25 mouse cellular contexts compared by ENCODE assay signal in the genomic region with DNA sequence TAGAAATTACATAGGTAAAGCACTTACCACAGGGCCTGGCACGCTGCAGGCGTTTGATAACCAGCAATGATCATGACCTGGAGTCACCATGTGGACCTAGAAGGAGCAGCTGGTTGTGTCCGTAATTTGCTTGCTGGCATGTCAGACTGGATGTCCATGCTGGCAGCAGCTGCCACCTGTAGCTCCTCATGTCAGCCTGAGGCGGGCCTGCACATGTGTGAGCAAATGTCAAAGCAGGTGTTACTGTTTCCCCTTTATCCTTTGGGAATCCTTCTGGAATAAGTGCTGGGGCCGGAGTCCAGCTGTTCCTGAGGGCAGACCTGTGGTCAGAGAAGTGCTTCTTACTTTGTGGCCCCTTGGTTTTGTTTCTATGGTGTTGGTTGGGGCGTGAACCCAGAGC. TPM values are rescaled to one million over a fixed set of nuclear protein-coding genes. Genes with fewer than 3 reads are reported as not detected.
A peak's percentile ranks its signal among the peaks of the same experiment; 100 is the strongest.
DNase-seq lines count a peak whose midpoint lies in the region; ATAC-seq and TF ChIP-seq lines count a peak whose summit lies in the region.
"Had no signal": no experiment of that assay in that cellular context is flagged by ENCODE, and none has a peak within 500 bp of the region (broad histone marks: within the 10 kb centered on the region; RNA-seq: fewer than 3 reads in every experiment).

No protein-coding gene starts in this region.

- H3K4me3 ChIP-seq in forebrain, embryonic 13.5 days, result no peak overlapping the region
- H3K4me3 ChIP-seq in forebrain, embryonic 12.5 days (replicated peaks), result no peak overlapping the region
- H3K4me3 ChIP-seq in hindbrain, embryonic 15.5 days, result no peak overlapping the region
- H3K4me3 ChIP-seq in hindbrain, postnatal 0 days (ENCODE audit: low read length), result no peak overlapping the region
- no peak overlapping the region for H3K4me3 ChIP-seq in midbrain, embryonic 15.5 days
- no peak overlapping the region for H3K4me3 ChIP-seq in midbrain, embryonic 11.5 days (ENCODE audit: low read depth, low read length)
- H3K4me3 ChIP-seq in lung, adult 2 months (replicated peaks; ENCODE audit: extremely low read depth, low read depth, low read length), result no peak overlapping the region
- H3K4me3 ChIP-seq: embryonic facial prominence, embryonic 13.5 days; left cerebral cortex, adult 2 months; limb, embryonic 12.5 days; megakaryocyte, embryonic 14.5 days; stomach, embryonic 15.5 days had no signal

- no peak for TF ChIP-seq POLR2A in lung, adult 2 months (IDR thresholded peaks at IDR 0.05; ENCODE audit: borderline replicate concordance, extremely low read depth, low read depth, low read length)

- no peaks in the 10 kb centered on the region for H3K9me3 ChIP-seq in forebrain, embryonic 13.5 days (replicated peaks)
- H3K9me3 ChIP-seq in forebrain, embryonic 12.5 days, result no peaks in the 10 kb centered on the region
- H3K9me3 ChIP-seq in hindbrain, embryonic 15.5 days, result no peaks in the 10 kb centered on the region
- H3K9me3 ChIP-seq in hindbrain, postnatal 0 days (ENCODE audit: low read length), result no peaks in the 10 kb centered on the region
- H3K9me3 ChIP-seq in midbrain, embryonic 15.5 days, result no peaks in the 10 kb centered on the region
- H3K9me3 ChIP-seq in midbrain, embryonic 11.5 days (ENCODE audit: control insufficient read depth, low read length), result no peaks in the 10 kb centered on the region
- H3K9me3 ChIP-seq: embryonic facial prominence, embryonic 13.5 days; forebrain, embryonic 15.5 days; limb, embryonic 12.5 days; megakaryocyte, embryonic 14.5 days; stomach, embryonic 15.5 days had no signal

- H3K4me1 ChIP-seq in forebrain, embryonic 13.5 days, result peaks cover 29% of the 10 kb centered on the region
- H3K4me1 ChIP-seq in forebrain, embryonic 12.5 days, result peaks cover 24% of the 10 kb centered on the region
- peaks cover 27% of the 10 kb centered on the region for H3K4me1 ChIP-seq in hindbrain, embryonic 15.5 days (replicated peaks)
- H3K4me1 ChIP-seq in hindbrain, postnatal 0 days (ENCODE audit: insufficient read depth, low read length), result no peaks in the 10 kb centered on the region; the same call in 1 of the 2 replicates
- peaks cover 21% of the 10 kb centered on the region for H3K4me1 ChIP-seq in midbrain, embryonic 15.5 days
- H3K4me1 ChIP-seq in midbrain, embryonic 11.5 days (ENCODE audit: control insufficient read depth, insufficient read depth, low read length), result peaks cover 11% of the 10 kb centered on the region
- H3K4me1 ChIP-seq in lung, adult 2 months (ENCODE audit: control insufficient read depth, insufficient read depth, low read length), result peaks cover 2% of the 10 kb centered on the region; the same call in 1 of the 2 replicates

- H3K36me3 ChIP-seq in forebrain, embryonic 13.5 days (ENCODE audit: poor library complexity, severe bottlenecking), result peaks cover 23% of the 10 kb centered on the region
- peaks cover 11% of the 10 kb centered on the region for H3K36me3 ChIP-seq in forebrain, embryonic 12.5 days (replicated peaks)
- peaks cover 12% of the 10 kb centered on the region for H3K36me3 ChIP-seq in hindbrain, embryonic 15.5 days
- peaks cover 8% of the 10 kb centered on the region; the same call in 1 of the 2 replicates for H3K36me3 ChIP-seq in hindbrain, postnatal 0 days (ENCODE audit: insufficient read depth, low read length)
- peaks cover 6% of the 10 kb centered on the region; the same call in 1 of the 2 replicates for H3K36me3 ChIP-seq in midbrain, embryonic 15.5 days (replicated peaks)
- H3K36me3 ChIP-seq in midbrain, embryonic 11.5 days (ENCODE audit: control insufficient read depth, insufficient read depth, low read length), result no peaks in the 10 kb centered on the region
- H3K36me3 ChIP-seq: stomach, embryonic 15.5 days had no signal

- H3K27ac ChIP-seq in forebrain, embryonic 13.5 days, result no peak overlapping the region
- no peak overlapping the region for H3K27ac ChIP-seq in forebrain, embryonic 12.5 days
- no peak overlapping the region for H3K27ac ChIP-seq in hindbrain, embryonic 15.5 days (replicated peaks)
- H3K27ac ChIP-seq in hindbrain, postnatal 0 days, result no peak overlapping the region
- no peak overlapping the region for H3K27ac ChIP-seq in midbrain, embryonic 15.5 days
- no peak overlapping the region for H3K27ac ChIP-seq in midbrain, embryonic 11.5 days (ENCODE audit: low read depth, low read length)
- H3K27ac ChIP-seq: embryonic facial prominence, embryonic 13.5 days; left cerebral cortex, adult 2 months; limb, embryonic 12.5 days; stomach, embryonic 15.5 days had no signal

- TF ChIP-seq CTCF in hindbrain, postnatal 0 days (IDR thresholded peaks at IDR 0.05; ENCODE audit: low read depth), result no peak
- no peak for TF ChIP-seq CTCF in lung, adult 2 months (IDR thresholded peaks at IDR 0.05; ENCODE audit: insufficient read depth, low read length)

- peaks cover 3% of the 10 kb centered on the region; the same call in 1 of the 2 replicates for H3K27me3 ChIP-seq in forebrain, embryonic 13.5 days
- no peaks in the 10 kb centered on the region for H3K27me3 ChIP-seq in forebrain, embryonic 12.5 days
- no peaks in the 10 kb centered on the region for H3K27me3 ChIP-seq in hindbrain, embryonic 15.5 days
- H3K27me3 ChIP-seq in hindbrain, postnatal 0 days (ENCODE audit: insufficient read depth, low read length), result no peaks in the 10 kb centered on the region
- H3K27me3 ChIP-seq in midbrain, embryonic 15.5 days (replicated peaks), result no peaks in the 10 kb centered on the region
- no peaks in the 10 kb centered on the region for H3K27me3 ChIP-seq in midbrain, embryonic 11.5 days (ENCODE audit: control insufficient read depth, insufficient read depth, low read length)
- H3K27me3 ChIP-seq: embryonic facial prominence, embryonic 13.5 days; forebrain, embryonic 15.5 days; limb, embryonic 12.5 days; Patski; stomach, embryonic 15.5 days had no signal

- 91% methylated on average over 6 of the region's 6 CpGs for WGBS in forebrain, embryonic 13.5 days
- WGBS in forebrain, embryonic 12.5 days, result 94% methylated on average over 6 of the region's 6 CpGs
- WGBS in hindbrain, embryonic 15.5 days, result 83% methylated on average over 6 of the region's 6 CpGs
- 77% methylated on average over 6 of the region's 6 CpGs for WGBS in hindbrain, postnatal 0 days
- WGBS in midbrain, embryonic 15.5 days, result 87% methylated on average over 6 of the region's 6 CpGs
- 92% methylated on average over 6 of the region's 6 CpGs for WGBS in midbrain, embryonic 11.5 days
- WGBS in lung, adult 2 months, result 91% methylated on average over 6 of the region's 6 CpGs

- H3K9ac ChIP-seq in forebrain, embryonic 13.5 days, result no peak overlapping the region
- no peak overlapping the region for H3K9ac ChIP-seq in forebrain, embryonic 12.5 days
- no peak overlapping the region for H3K9ac ChIP-seq in hindbrain, embryonic 15.5 days
- H3K9ac ChIP-seq in hindbrain, postnatal 0 days (replicated peaks; ENCODE audit: low read length), result no peak overlapping the region
- no peak overlapping the region for H3K9ac ChIP-seq in midbrain, embryonic 15.5 days
- H3K9ac ChIP-seq in midbrain, embryonic 11.5 days (ENCODE audit: low read length), result no peak overlapping the region
- H3K9ac ChIP-seq: embryonic facial prominence, embryonic 13.5 days; forebrain, embryonic 15.5 days; limb, embryonic 12.5 days; stomach, embryonic 15.5 days had no signal

- DNase-seq in hindbrain, postnatal 0 days (ENCODE audit: low spot score), result no peak
- DNase-seq in midbrain, embryonic 11.5 days (ENCODE audit: low spot score, missing footprints), result no peak
- no peak for DNase-seq in lung, adult 2 months
- DNase-seq: adrenal gland, postnatal 14 days; cerebellum, adult 2 months; gastrocnemius, postnatal 36 days; kidney, adult 8-10 months; kidney, postnatal 25 days; thymus, adult 2 months had no signal

- ATAC-seq in forebrain, embryonic 13.5 days, result no peak
- ATAC-seq in forebrain, embryonic 12.5 days (ENCODE audit: low FRiP score), result no peak
- ATAC-seq in hindbrain, embryonic 15.5 days (ENCODE audit: low FRiP score, low read depth), result no peak
- ATAC-seq in hindbrain, postnatal 0 days, result no peak
- ATAC-seq in midbrain, embryonic 15.5 days (replicated peaks), result no peak
- no peak for ATAC-seq in midbrain, embryonic 11.5 days (ENCODE audit: low FRiP score)
- no peak for ATAC-seq in megakaryocyte, adult 5-6 weeks (ENCODE audit: poor library complexity, severe bottlenecking)
- ATAC-seq: activated CD4-positive, CD25-positive, alpha-beta regulatory T cell, adult 4 months; forebrain, embryonic 15.5 days; inflammation-experienced regulatory T-cells, adult 6 months; lung, postnatal 0 days; Patski had no signal

- H3K4me2 ChIP-seq in forebrain, embryonic 13.5 days, result 0 out of 2 replicates have a peak overlapping the region, but pooled peaks have one; percentile 67
- H3K4me2 ChIP-seq in forebrain, embryonic 12.5 days, result no peak overlapping the region
- H3K4me2 ChIP-seq in hindbrain, embryonic 15.5 days, result peak overlapping the region; percentile 80; the same call in 1 of the 2 replicates
- no peak overlapping the region for H3K4me2 ChIP-seq in hindbrain, postnatal 0 days (ENCODE audit: low read depth, low read length)
- peak overlapping the region; percentile 58 for H3K4me2 ChIP-seq in midbrain, embryonic 15.5 days
- H3K4me2 ChIP-seq in midbrain, embryonic 11.5 days, result no peak overlapping the region
- H3K4me2 ChIP-seq: limb, embryonic 12.5 days; stomach, embryonic 15.5 days had no signal

RNA-seq across cellular contexts. Expression of a gene that starts 3.0 kb away (rescaled TPM):
- 212 and 215 TPM in 2 replicates for polyA plus RNA-seq in forebrain, embryonic 13.5 days (2015; fragmentation: Nextera tagmentation; extraction: Ambion mirVana)
- polyA plus RNA-seq in forebrain, embryonic 12.5 days (2016; fragmentation: Nextera tagmentation; extraction: Ambion mirVana), result 156 and 162 TPM in 2 replicates
- 221 and 231 TPM in 2 replicates for polyA plus RNA-seq in hindbrain, embryonic 15.5 days (2015; fragmentation: Nextera tagmentation; extraction: Ambion mirVana)
- 40.9 and 64.7 TPM in 2 replicates for total RNA-seq in hindbrain, postnatal 0 days (2014; rRNA removed)
- 175 and 179 TPM in 2 replicates for polyA plus RNA-seq in hindbrain, postnatal 0 days (2015; fragmentation: Nextera tagmentation; extraction: Ambion mirVana)
- polyA plus RNA-seq in midbrain, embryonic 15.5 days (2015; fragmentation: Nextera tagmentation; extraction: Ambion mirVana), result 237 and 238 TPM in 2 replicates
- polyA plus RNA-seq in midbrain, embryonic 11.5 days (2014; fragmentation: Nextera tagmentation; extraction: Ambion mirVana), result 173 and 179 TPM in 2 replicates
- 18.1 and 24.0 TPM in 2 replicates for polyA plus RNA-seq in lung, adult 2 months (2012; rRNA removed)
- 20.6 and 28.6 TPM in 2 replicates for total RNA-seq in megakaryocyte, adult 5-6 weeks (2015)
- total RNA-seq in megakaryocyte, adult 5-6 weeks (2017), result 19.7 and 42.9 TPM in 2 replicates

RNA-seq across cellular contexts. Expression of a gene that starts 8.3 kb away (rescaled TPM):
- 0.87 and 2.1 TPM in 2 replicates for polyA plus RNA-seq in forebrain, embryonic 13.5 days (2015; fragmentation: Nextera tagmentation; extraction: Ambion mirVana)
- 3.6 and 5.1 TPM in 2 replicates for polyA plus RNA-seq in forebrain, embryonic 12.5 days (2016; fragmentation: Nextera tagmentation; extraction: Ambion mirVana)
- polyA plus RNA-seq in hindbrain, embryonic 15.5 days (2015; fragmentation: Nextera tagmentation; extraction: Ambion mirVana), result 0.41 and 0.91 TPM in 2 replicates
- 0.18 and 0.37 TPM in 2 replicates for total RNA-seq in hindbrain, postnatal 0 days (2014; rRNA removed)
- 0.48 and 0.50 TPM in 2 replicates for polyA plus RNA-seq in hindbrain, postnatal 0 days (2015; fragmentation: Nextera tagmentation; extraction: Ambion mirVana)
- 1.3 and 1.4 TPM in 2 replicates for polyA plus RNA-seq in midbrain, embryonic 15.5 days (2015; fragmentation: Nextera tagmentation; extraction: Ambion mirVana)
- 7.7 and 9.3 TPM in 2 replicates for polyA plus RNA-seq in midbrain, embryonic 11.5 days (2014; fragmentation: Nextera tagmentation; extraction: Ambion mirVana)
- 0.06 and 0.66 TPM in 2 replicates for polyA plus RNA-seq in lung, adult 2 months (2012; rRNA removed)
- 4.4 and 10.0 TPM in 2 replicates for total RNA-seq in megakaryocyte, adult 5-6 weeks (2015)
- total RNA-seq in megakaryocyte, adult 5-6 weeks (2017), result 3.7 and 8.2 TPM in 2 replicates
- total RNA-seq: gastrocnemius, postnatal 36 days had no signal
- polyA plus RNA-seq: Patski had no signal

RNA-seq across cellular contexts. Expression of a gene that starts 19.9 kb away (rescaled TPM):
- not detected in 2 replicates for polyA plus RNA-seq in forebrain, embryonic 13.5 days (2015; fragmentation: Nextera tagmentation; extraction: Ambion mirVana)
- polyA plus RNA-seq in forebrain, embryonic 12.5 days (2016; fragmentation: Nextera tagmentation; extraction: Ambion mirVana), result not detected in 2 replicates
- polyA plus RNA-seq in hindbrain, embryonic 15.5 days (2015; fragmentation: Nextera tagmentation; extraction: Ambion mirVana), result 0.16 TPM in 2 replicates
- total RNA-seq in hindbrain, postnatal 0 days (2014; rRNA removed), result 0.37 TPM in 1 of 2 replicates, not detected in the other
- polyA plus RNA-seq in hindbrain, postnatal 0 days (2015; fragmentation: Nextera tagmentation; extraction: Ambion mirVana), result 0.30 and 0.43 TPM in 2 replicates
- 0.26 and 0.27 TPM in 2 replicates for polyA plus RNA-seq in midbrain, embryonic 15.5 days (2015; fragmentation: Nextera tagmentation; extraction: Ambion mirVana)
- polyA plus RNA-seq in midbrain, embryonic 11.5 days (2014; fragmentation: Nextera tagmentation; extraction: Ambion mirVana), result 0.31 TPM in 1 of 2 replicates, not detected in the other
- 0.25 and 0.28 TPM in 2 replicates for polyA plus RNA-seq in lung, adult 2 months (2012; rRNA removed)
- total RNA-seq in megakaryocyte, adult 5-6 weeks (2015), result not detected in 2 replicates
- total RNA-seq in megakaryocyte, adult 5-6 weeks (2017), result not detected in 2 replicates
- total RNA-seq: gastrocnemius, postnatal 36 days had no signal
- polyA plus RNA-seq: embryonic facial prominence, embryonic 13.5 days; inflammation-experienced regulatory T-cells, adult 6 months; limb, embryonic 12.5 days; neural tube, embryonic 11.5 days; Patski; stomach, embryonic 15.5 days; thymus, adult 2 months had no signal

RNA-seq across cellular contexts. Expression of a gene that starts 24.1 kb away (rescaled TPM):
- 9.1 and 9.3 TPM in 2 replicates for polyA plus RNA-seq in forebrain, embryonic 13.5 days (2015; fragmentation: Nextera tagmentation; extraction: Ambion mirVana)
- polyA plus RNA-seq in forebrain, embryonic 12.5 days (2016; fragmentation: Nextera tagmentation; extraction: Ambion mirVana), result 7.8 and 9.9 TPM in 2 replicates
- polyA plus RNA-seq in hindbrain, embryonic 15.5 days (2015; fragmentation: Nextera tagmentation; extraction: Ambion mirVana), result 4.0 and 5.4 TPM in 2 replicates
- total RNA-seq in hindbrain, postnatal 0 days (2014; rRNA removed), result 4.6 and 198 TPM in 2 replicates
- polyA plus RNA-seq in hindbrain, postnatal 0 days (2015; fragmentation: Nextera tagmentation; extraction: Ambion mirVana), result 3.6 and 3.7 TPM in 2 replicates
- polyA plus RNA-seq in midbrain, embryonic 15.5 days (2015; fragmentation: Nextera tagmentation; extraction: Ambion mirVana), result 7.1 and 7.7 TPM in 2 replicates
- 7.7 and 9.0 TPM in 2 replicates for polyA plus RNA-seq in midbrain, embryonic 11.5 days (2014; fragmentation: Nextera tagmentation; extraction: Ambion mirVana)
- polyA plus RNA-seq in lung, adult 2 months (2012; rRNA removed), result 8.9 and 10.1 TPM in 2 replicates
- 7.0 and 10.2 TPM in 2 replicates for total RNA-seq in megakaryocyte, adult 5-6 weeks (2015)
- 1.9 and 4.5 TPM in 2 replicates for total RNA-seq in megakaryocyte, adult 5-6 weeks (2017)

RNA-seq across cellular contexts. Expression of a gene that starts 34.4 kb away (rescaled TPM):
- 28.0 and 30.9 TPM in 2 replicates for polyA plus RNA-seq in forebrain, embryonic 13.5 days (2015; fragmentation: Nextera tagmentation; extraction: Ambion mirVana)
- polyA plus RNA-seq in forebrain, embryonic 12.5 days (2016; fragmentation: Nextera tagmentation; extraction: Ambion mirVana), result 36.2 and 37.8 TPM in 2 replicates
- 28.7 and 29.4 TPM in 2 replicates for polyA plus RNA-seq in hindbrain, embryonic 15.5 days (2015; fragmentation: Nextera tagmentation; extraction: Ambion mirVana)
- total RNA-seq in hindbrain, postnatal 0 days (2014; rRNA removed), result 15.3 and 26.4 TPM in 2 replicates
- polyA plus RNA-seq in hindbrain, postnatal 0 days (2015; fragmentation: Nextera tagmentation; extraction: Ambion mirVana), result 19.8 and 20.5 TPM in 2 replicates
- 26.8 and 31.0 TPM in 2 replicates for polyA plus RNA-seq in midbrain, embryonic 15.5 days (2015; fragmentation: Nextera tagmentation; extraction: Ambion mirVana)
- 32.2 and 35.2 TPM in 2 replicates for polyA plus RNA-seq in midbrain, embryonic 11.5 days (2014; fragmentation: Nextera tagmentation; extraction: Ambion mirVana)
- polyA plus RNA-seq in lung, adult 2 months (2012; rRNA removed), result 3.4 and 6.5 TPM in 2 replicates
- total RNA-seq in megakaryocyte, adult 5-6 weeks (2015), result 2.1 and 4.5 TPM in 2 replicates
- total RNA-seq in megakaryocyte, adult 5-6 weeks (2017), result 2.9 and 6.6 TPM in 2 replicates

Comparison
In these comparisons a context has a peak if more than half of its experiments do, and no peak if none do; other contexts are left out.
1. H3K4me2 ChIP-seq: peak in forebrain, embryonic 13.5 days (single experiment), hindbrain, embryonic 15.5 days (single experiment) and midbrain, embryonic 15.5 days (single experiment); none in forebrain, embryonic 12.5 days (single experiment), hindbrain, postnatal 0 days (single experiment) and midbrain, embryonic 11.5 days (single experiment).